Mouse (Mus musculus) midbrain, embryonic 10.5 days (tissue): ENCODE data around the gene Gas2. TPM values are rescaled to one million over a fixed set of nuclear protein-coding genes. Genes with fewer than 3 reads are reported as not detected.

Experiments used
- DNase-seq: peaks from one replicate; pipeline ENCODE4 v3.0.0-alpha.2; 2017; ENCODE audit warnings: low spot score
- H3K27ac ChIP-seq: fragments of 300-500 bp; sonication (generic); replicated peaks from 2 replicates; pipeline ENCODE4 v1.5.1; 2016; ENCODE audit warnings: mild to moderate bottlenecking
- H3K27me3 ChIP-seq: fragments of 300-500 bp; sonication (generic); 2 replicates; pipeline ENCODE4 v1.6.1; 2016; ENCODE audit warnings: low read depth, mild to moderate bottlenecking; ENCODE audit not compliant: poor library complexity, severe bottlenecking
- H3K36me3 ChIP-seq: fragments of 300-500 bp; sonication (generic); 2 replicates; pipeline ENCODE4 v1.6.1; 2016; ENCODE audit warnings: mild to moderate bottlenecking, moderate library complexity
- H3K4me1 ChIP-seq: fragments of 300-500 bp; sonication (generic); 2 replicates; pipeline ENCODE4 v1.6.1; 2016
- H3K4me3 ChIP-seq: fragments of 300-500 bp; sonication (generic); 2 replicates; pipeline ENCODE4 v1.5.1; 2016; ENCODE audit warnings: mild to moderate bottlenecking, moderate library complexity
- H3K9me3 ChIP-seq: fragments of 300-500 bp; sonication (generic); replicated peaks from 2 replicates; pipeline ENCODE4 v1.6.1; 2016; ENCODE audit warnings: mild to moderate bottlenecking
- WGBS: fragments of 180-500 bp; shearing (Covaris S2); methylation state at CpG from one replicate; pipeline ENCODE4 v1.1.7; 2016; 5-methylcytosine and 5-hydroxymethylcytosine counted together
- polyA plus RNA-seq: library from polyadenylated mRNA; unstranded; fragments of >200 nt; fragmentation: Nextera tagmentation; extraction: Ambion mirVana; gene quantifications from 2 replicates; pipeline ENCODE4 v1.2.1, GENCODE M21; 2016

Gene Gas2
- polyA plus RNA-seq, 1 experiment from 2014 or later = 20.2 TPM

DNA sequence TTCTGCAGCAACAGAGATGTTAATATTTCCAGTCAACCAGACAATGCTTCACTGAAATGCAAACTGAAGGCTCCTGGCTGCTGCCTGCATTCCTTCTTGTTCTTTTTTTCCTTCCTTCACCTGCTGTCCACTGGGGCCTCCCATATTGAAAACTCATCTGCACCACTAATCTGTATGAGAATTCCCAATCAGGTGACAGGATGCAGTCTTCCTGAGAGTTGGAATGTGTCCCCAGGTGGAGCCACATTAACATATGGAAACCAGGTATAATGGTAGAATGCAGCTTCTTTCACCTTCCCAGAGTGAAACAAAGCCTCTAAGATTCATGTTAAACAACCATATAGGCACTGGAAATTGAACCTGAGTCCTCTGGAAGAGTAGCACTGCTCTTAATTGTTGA lies 96.0 kb downstream of the Gas2 start:
- no peaks in the 10 kb centered on the region for H3K27me3 ChIP-seq
- 0 out of 2 replicates have a peak, but pooled peaks cover 2% of the 10 kb centered on the region for H3K36me3 ChIP-seq
- H3K4me3 ChIP-seq = no peak overlapping the region
- no peak for DNase-seq
- no peak overlapping the region for H3K27ac ChIP-seq
- peaks cover 20% of the 10 kb centered on the region for H3K4me1 ChIP-seq
- no peaks in the 10 kb centered on the region for H3K9me3 ChIP-seq

DNA sequence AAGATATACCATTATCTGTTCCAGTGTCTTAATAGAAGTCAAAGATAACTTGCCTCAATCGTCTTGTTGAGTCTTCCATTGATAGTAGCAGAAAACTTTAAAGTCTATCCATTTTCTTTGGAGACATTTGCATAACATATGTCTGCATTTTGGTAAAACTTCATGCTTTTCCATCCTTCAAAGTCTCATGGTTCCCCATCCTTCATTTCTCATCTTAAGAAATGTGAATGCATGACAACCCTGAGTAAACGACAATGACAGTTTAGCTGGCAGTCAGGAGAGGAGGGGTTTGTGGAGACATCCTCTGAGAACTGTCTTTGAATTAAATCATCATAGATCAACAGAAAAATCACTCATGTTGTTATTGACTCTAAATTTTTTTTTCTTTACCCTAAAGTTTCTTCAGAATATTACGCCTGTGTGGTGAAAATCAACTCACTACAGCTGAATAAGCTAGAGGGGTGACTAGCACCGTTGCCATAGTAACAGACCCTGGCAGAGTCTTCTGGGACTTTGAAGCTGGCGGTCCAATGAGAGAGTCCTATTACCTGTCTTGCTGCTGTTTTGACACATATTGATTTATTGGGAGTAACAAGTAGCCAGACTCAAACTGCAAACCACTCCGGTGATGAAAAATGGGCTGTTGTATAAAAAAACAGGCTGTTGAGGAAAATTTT lies 99.0 kb downstream of the Gas2 start:
- no peaks in the 10 kb centered on the region for H3K27me3 ChIP-seq
- H3K27ac ChIP-seq = no peak overlapping the region
- no peak overlapping the region for H3K4me3 ChIP-seq
- peaks cover 19% of the 10 kb centered on the region for H3K4me1 ChIP-seq
- WGBS = 63% methylated on average over 6 of the region's 6 CpGs
- H3K9me3 ChIP-seq = no peaks in the 10 kb centered on the region
- no peaks in the 10 kb centered on the region for H3K36me3 ChIP-seq
- peak; percentile 16 for DNase-seq

DNA sequence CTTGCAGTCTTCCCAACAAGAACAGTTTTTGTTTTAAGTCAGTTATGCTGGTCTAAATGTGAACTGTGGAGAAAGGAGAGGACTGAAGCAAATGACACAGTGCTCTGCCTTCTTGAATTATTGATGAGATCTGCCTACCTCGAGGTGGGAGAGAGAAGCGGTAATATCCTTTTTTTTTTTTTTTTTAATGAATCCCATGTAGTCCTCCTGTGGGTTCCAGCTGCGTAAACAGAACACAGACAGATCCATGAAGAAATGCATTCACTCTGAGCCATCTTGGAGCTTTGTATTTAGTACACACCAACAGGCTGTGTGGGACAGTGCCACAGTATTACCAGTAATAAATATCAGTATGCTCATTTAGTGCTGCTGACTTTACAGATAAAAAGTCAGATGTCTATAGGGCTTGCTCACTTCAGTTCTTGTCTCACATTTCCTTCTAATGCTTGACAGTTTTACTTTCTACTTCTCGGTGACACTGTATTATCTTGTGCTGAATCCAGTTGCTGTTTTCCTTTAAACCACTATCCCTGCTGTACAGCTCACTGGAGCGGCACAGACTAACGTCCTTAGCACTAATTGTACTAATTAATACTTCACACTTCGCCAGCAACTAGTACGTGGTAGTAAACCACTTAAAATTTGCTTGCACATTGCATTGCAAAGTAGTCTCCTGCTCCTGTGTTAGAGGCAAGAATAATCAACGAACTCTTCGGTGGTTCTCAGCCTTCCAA lies 100.6 kb downstream of the Gas2 start:
- peaks cover 19% of the 10 kb centered on the region for H3K4me1 ChIP-seq
- H3K27ac ChIP-seq = no peak overlapping the region; the same call in 1 of the 2 replicates
- no peaks in the 10 kb centered on the region for H3K27me3 ChIP-seq
- H3K4me3 ChIP-seq = no peak overlapping the region
- 67% methylated on average over 10 of the region's 10 CpGs for WGBS
- H3K36me3 ChIP-seq = no peaks in the 10 kb centered on the region
- H3K9me3 ChIP-seq = no peaks in the 10 kb centered on the region
- DNase-seq = no peak

DNA sequence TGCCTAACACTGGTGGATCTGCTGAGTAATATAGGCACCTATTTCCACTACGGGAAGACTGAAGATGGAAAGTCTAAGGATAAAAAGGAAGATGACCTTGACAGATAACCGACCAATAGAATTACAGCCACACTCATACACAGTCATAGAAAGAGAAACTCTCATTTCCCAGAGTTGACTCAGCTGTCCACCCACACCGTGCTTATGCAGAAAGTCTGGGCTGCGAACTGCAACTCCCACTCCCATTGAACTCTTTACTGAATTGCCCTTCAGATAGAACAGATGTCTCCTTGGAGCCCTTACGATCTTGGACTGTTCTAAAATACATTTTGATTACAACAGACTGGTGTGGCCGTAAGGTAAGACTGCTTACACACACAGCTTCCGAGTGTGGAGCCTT lies 102.9 kb downstream of the Gas2 start:
- DNase-seq = no peak
- Histone ChIP-seq H3K9me3 (no peaks in the 10 kb centered on the region), H3K27ac (no peak overlapping the region), H3K36me3 (no peaks in the 10 kb centered on the region), H3K4me3 (no peak overlapping the region), H3K4me1 (peaks cover 19% of the 10 kb centered on the region), H3K27me3 (no peaks in the 10 kb centered on the region)
- WGBS = 90% methylated on average over 7 of the region's 7 CpGs

DNA sequence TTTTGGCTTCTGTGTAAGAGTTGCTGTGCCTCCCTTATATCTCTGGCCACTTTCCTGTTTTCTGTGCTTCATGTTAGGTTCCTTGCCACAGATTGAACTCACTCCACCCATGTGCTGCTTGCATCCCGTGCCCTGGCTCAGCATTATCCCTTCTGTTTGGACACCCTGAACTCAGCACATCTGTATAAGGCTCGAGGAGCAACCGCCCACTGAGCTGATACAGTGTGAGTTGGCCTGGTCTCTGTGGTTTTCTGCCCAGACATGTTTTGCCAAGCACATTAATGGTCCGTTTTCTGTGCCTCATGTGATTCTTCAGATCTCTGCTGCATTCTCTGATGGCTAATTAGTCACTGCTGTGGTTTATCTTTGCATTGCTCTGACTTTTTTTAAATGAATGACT lies 105.8 kb downstream of the Gas2 start:
- H3K27ac ChIP-seq = no peak overlapping the region

DNA sequence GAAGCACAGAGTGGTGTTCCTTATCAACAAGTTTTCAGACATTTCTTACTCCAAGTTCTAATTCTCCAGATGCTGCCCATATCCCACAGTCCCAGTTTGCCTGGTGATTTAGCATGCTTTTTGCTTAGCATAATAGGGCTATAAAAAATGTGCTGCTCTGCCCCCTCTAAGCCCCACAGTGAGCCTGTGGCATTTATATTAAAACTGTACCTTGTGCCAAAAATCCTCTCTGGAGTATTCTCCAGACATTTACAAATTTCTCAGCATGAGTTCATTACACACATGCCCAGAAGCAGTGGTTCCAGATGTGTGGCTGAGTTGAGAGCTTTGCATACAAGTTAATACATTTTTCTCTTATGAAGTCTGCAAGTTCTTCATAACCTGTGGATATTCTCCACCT lies 107.6 kb downstream of the Gas2 start:
- no peak for DNase-seq
- Histone ChIP-seq H3K4me1 (no peaks in the 10 kb centered on the region), H3K9me3 (no peaks in the 10 kb centered on the region), H3K4me3 (no peak overlapping the region), H3K27ac (no peak overlapping the region), H3K27me3 (no peaks in the 10 kb centered on the region), H3K36me3 (no peaks in the 10 kb centered on the region)

More for the DNA sequence above, 105.8 kb downstream of the Gas2 start:
- 86% methylated on average over 4 of the region's 4 CpGs for WGBS
- H3K9me3 ChIP-seq = no peaks in the 10 kb centered on the region
- no peaks in the 10 kb centered on the region for H3K27me3 ChIP-seq
- peaks cover 6% of the 10 kb centered on the region for H3K4me1 ChIP-seq
- no peak overlapping the region for H3K4me3 ChIP-seq
- no peak for DNase-seq
- no peaks in the 10 kb centered on the region for H3K36me3 ChIP-seq

DNA sequence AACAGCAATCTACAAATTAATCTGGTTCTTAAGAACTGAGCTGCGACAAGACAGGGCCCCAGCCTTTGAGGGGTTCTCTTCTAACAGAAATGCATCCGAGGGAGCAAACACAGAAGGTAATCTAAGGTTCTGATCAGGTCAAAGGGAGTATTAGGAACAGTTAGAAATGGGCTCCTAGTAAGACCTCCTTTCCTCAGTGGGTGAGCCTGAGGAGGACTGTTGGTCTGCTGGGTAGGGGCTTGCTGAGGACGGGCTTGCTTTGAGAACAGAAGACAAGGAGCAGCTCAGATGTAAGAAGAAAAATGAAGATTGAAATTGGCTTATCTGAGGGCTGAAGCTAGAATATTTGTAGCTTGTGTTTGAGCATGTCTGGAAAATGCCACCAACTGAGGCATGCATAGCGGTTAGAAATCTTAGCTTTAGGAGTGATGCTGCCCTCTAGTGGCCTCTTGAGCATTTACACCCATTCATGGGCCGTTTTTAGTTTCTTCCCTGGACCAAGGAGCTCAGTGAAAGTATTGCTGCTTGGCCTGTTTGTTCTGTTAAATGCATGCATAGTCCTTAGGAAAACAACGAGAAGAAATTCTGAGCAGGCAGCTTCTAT lies 110.5 kb downstream of the Gas2 start:
- no peak overlapping the region; the same call in 1 of the 2 replicates for H3K27ac ChIP-seq
- H3K27me3 ChIP-seq = no peaks in the 10 kb centered on the region
- no peak overlapping the region for H3K4me3 ChIP-seq
- 35% methylated on average over 6 of the region's 6 CpGs for WGBS
- DNase-seq = peak; percentile 46
- no peaks in the 10 kb centered on the region for H3K9me3 ChIP-seq
- peaks cover 4% of the 10 kb centered on the region; the same call in 1 of the 2 replicates for H3K4me1 ChIP-seq
- H3K36me3 ChIP-seq = no peaks in the 10 kb centered on the region

DNA sequence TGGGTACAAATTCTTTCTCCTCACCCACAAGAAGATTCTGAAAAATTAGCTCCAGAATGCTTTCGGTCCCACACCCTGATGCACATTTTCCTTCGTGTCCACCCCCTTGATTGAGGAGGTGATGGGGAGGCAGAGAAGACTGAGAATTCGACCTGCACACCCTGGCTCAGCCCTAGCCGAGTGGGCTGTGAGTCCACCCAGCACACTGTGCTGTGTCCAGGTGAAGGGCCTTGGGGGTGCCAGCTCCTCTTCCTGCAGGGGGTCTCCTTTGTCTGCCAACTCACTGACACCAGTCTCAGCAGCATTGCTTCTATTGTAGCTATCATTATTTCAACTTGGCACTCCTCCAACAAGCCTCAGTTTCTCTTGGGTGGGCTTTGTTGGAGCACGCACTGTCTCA lies 111.3 kb downstream of the Gas2 start:
- no peak overlapping the region for H3K4me3 ChIP-seq
- no peak for DNase-seq
- H3K27me3 ChIP-seq = no peaks in the 10 kb centered on the region
- H3K9me3 ChIP-seq = no peaks in the 10 kb centered on the region
- H3K36me3 ChIP-seq = no peaks in the 10 kb centered on the region
- no peak overlapping the region for H3K27ac ChIP-seq
- 67% methylated on average over 5 of the region's 5 CpGs for WGBS
- peaks cover 4% of the 10 kb centered on the region; the same call in 1 of the 2 replicates for H3K4me1 ChIP-seq

DNA sequence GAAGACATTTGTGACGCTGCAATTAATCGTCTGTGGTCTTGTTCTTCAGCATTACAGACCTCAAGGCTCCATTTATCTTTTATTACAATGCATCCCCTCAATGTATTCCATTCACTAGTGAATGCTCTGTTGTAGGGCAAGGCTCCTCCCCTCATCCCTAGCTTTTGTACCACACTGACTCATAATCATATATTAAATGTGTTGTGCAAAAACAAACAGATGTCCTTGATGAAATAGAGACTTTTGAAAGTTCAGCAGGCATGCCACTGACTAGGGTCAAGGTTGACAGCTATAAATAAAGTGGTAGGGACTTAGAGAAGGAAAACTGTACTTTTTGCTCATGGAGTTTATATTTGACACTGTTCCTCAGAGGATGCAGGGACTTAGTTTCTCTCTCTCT lies 111.7 kb downstream of the Gas2 start:
- Histone ChIP-seq H3K4me1 (peaks cover 4% of the 10 kb centered on the region; the same call in 1 of the 2 replicates), H3K36me3 (no peaks in the 10 kb centered on the region), H3K27me3 (no peaks in the 10 kb centered on the region), H3K4me3 (no peak overlapping the region), H3K27ac (no peak overlapping the region), H3K9me3 (no peaks in the 10 kb centered on the region)
- 83% methylated on average over 2 of the region's 2 CpGs for WGBS
- no peak for DNase-seq

DNA sequence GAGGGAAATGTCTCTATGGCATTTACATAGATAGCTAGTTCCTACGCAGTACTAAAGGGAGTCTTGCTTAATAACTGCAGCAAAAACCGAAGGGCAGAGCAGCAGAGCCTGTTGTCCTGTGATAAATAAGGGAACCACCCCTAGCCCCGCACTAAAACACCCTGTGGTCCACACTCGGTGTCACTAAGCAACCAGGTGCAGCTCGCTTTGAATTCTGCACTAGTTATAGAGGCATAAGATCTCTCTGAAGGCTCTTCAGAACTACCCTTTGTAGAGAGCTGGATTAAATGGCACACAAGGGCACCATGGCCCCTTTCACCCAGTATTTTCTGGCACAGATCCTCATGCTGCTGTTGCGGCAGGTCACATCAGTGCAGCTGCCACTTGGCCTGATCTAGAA lies 113.4 kb downstream of the Gas2 start:
- no peak for DNase-seq
- Histone ChIP-seq H3K4me3 (no peak overlapping the region), H3K4me1 (peaks cover 4% of the 10 kb centered on the region; the same call in 1 of the 2 replicates), H3K27me3 (no peaks in the 10 kb centered on the region), H3K36me3 (no peaks in the 10 kb centered on the region), H3K27ac (no peak overlapping the region), H3K9me3 (no peaks in the 10 kb centered on the region)
- 79% methylated on average over 6 of the region's 6 CpGs for WGBS

DNA sequence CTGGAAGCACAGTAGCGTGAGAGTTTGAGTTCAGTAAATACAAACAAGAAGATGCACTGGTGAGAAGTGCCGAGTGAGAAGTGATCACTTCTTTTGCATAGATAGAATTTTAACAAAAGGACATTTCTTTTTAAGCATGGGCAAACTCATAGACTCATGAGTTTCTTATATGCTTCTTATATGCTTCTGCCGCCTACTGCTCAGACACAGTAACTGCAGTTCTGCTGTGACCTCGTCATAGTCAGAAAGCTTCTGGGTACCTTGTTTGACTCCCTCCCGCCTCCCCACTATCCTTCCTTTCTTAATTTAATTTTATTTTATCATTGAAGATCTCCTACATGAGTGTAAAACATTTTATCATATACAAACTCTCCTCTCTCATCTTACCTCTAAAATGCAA lies 117.5 kb downstream of the Gas2 start:
- no peak overlapping the region for H3K4me3 ChIP-seq
- H3K4me1 ChIP-seq = peaks cover 8% of the 10 kb centered on the region; the same call in 1 of the 2 replicates
- H3K9me3 ChIP-seq = no peaks in the 10 kb centered on the region
- no peaks in the 10 kb centered on the region for H3K27me3 ChIP-seq
- DNase-seq = no peak
- no peaks in the 10 kb centered on the region for H3K36me3 ChIP-seq
- WGBS = 45% methylated on average over 5 of the region's 5 CpGs
- H3K27ac ChIP-seq = no peak overlapping the region

DNA sequence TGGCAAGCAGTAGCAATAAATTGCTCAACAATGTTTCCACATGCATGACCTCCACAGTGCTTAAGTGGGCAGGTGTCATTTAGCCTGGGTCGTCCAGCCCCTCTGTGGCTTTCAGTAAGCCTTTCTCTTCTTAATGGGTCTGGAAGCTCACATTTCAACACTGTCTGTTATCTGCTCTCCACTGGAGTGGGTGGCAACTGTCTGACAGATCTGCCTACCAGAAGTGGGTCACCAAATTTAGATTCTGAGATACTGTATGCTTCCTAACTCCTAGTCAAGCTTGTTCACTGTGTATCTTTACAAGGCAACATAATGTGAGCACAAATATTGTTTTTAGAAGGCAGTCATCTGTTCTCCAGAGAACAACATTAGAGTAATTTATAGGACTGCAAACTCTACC lies 120.5 kb downstream of the Gas2 start:
- no peak overlapping the region for H3K4me3 ChIP-seq
- H3K36me3 ChIP-seq = no peaks in the 10 kb centered on the region
- H3K27me3 ChIP-seq = no peaks in the 10 kb centered on the region
- H3K27ac ChIP-seq = no peak overlapping the region
- 0 out of 2 replicates have a peak, but pooled peaks cover 4% of the 10 kb centered on the region for H3K4me1 ChIP-seq
- no peak for DNase-seq
- 56% methylated on average over 1 of the region's 1 CpGs for WGBS
- no peaks in the 10 kb centered on the region for H3K9me3 ChIP-seq

DNA sequence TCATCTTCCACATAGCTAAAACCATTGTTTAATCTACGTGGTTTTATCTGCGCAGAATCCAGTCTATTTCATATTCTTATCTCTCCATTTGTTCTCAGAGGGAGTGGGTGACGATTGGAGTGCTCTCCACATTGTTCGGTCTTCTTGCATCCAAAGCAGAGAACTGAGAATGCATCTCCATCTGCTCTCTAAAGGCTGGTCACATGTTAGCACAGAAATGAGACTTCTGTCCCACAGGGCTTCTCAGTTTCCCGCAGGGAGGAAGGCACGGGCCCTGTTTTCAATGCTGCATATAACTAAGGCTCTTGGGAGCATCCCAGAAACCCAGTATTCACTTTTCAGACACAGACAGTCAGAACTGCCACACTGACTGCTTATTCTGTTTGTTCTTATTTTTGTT lies 123.9 kb downstream of the Gas2 start:
- Histone ChIP-seq H3K36me3 (no peaks in the 10 kb centered on the region), H3K27ac (no peak overlapping the region), H3K4me1 (0 out of 2 replicates have a peak, but pooled peaks cover 4% of the 10 kb centered on the region), H3K27me3 (no peaks in the 10 kb centered on the region), H3K9me3 (no peaks in the 10 kb centered on the region), H3K4me3 (no peak overlapping the region)
- no peak for DNase-seq
- WGBS = 88% methylated on average over 6 of the region's 6 CpGs
